Mouse (Mus musculus): ENCODE measurements around the gene Tmem119. TPM values are rescaled to one million over a fixed set of nuclear protein-coding genes. Genes with fewer than 3 reads are reported as not detected.

Tmem119 gene
- polyA plus RNA-seq, 1 experiment from 2014 or later: 15.8 TPM

GRCm38 (mm10) chr5:113776128-113776895 is 24.0 kb downstream of the Tmem119 start:
- Histone ChIP-seq H3K36me3 (peaks cover 46% of the 10 kb centered on the region), H3K27ac (replicated peaks) (no peak overlapping the region), H3K4me1 (peaks cover 9% of the 10 kb centered on the region), H3K9ac (no peak overlapping the region), H3K9me3 (no peaks in the 10 kb centered on the region), H3K4me3 (no peak overlapping the region), H3K27me3 (replicated peaks) (no peaks in the 10 kb centered on the region), H3K4me2 (no peak overlapping the region)
- WGBS: 90% methylated on average over 15 of the region's 15 CpGs
- no peak for ATAC-seq (ENCODE audit: extremely low read depth, insufficient number of reproducible peaks, low FRiP score, low TSS enrichment)

GRCm38 (mm10) chr5:113775585-113775984 is 24.7 kb downstream of the Tmem119 start:
- no peak for ATAC-seq (ENCODE audit: extremely low read depth, insufficient number of reproducible peaks, low FRiP score, low TSS enrichment)
- H3K27ac ChIP-seq (replicated peaks): no peak overlapping the region
- H3K9me3 ChIP-seq: no peaks in the 10 kb centered on the region
- peaks cover 46% of the 10 kb centered on the region for H3K36me3 ChIP-seq
- peaks cover 12% of the 10 kb centered on the region for H3K4me1 ChIP-seq
- H3K9ac ChIP-seq: no peak overlapping the region
- no peaks in the 10 kb centered on the region for H3K27me3 ChIP-seq (replicated peaks)
- H3K4me2 ChIP-seq: no peak overlapping the region
- WGBS: 87% methylated on average over 10 of the region's 10 CpGs
- H3K4me3 ChIP-seq: no peak overlapping the region

GRCm38 (mm10) chr5:113773664-113774063 is 26.7 kb downstream of the Tmem119 start:
- Histone ChIP-seq H3K4me2 (peak overlapping the region; percentile 99), H3K27me3 (replicated peaks) (no peaks in the 10 kb centered on the region), H3K4me1 (peaks cover 29% of the 10 kb centered on the region), H3K4me3 (peak overlapping the region; percentile 100), H3K36me3 (peaks cover 51% of the 10 kb centered on the region), H3K27ac (replicated peaks) (peak overlapping the region; percentile 94), H3K9ac (peak overlapping the region; percentile 88), H3K9me3 (no peaks in the 10 kb centered on the region)
- no peak for ATAC-seq (ENCODE audit: extremely low read depth, insufficient number of reproducible peaks, low FRiP score, low TSS enrichment)
- under 1% methylated on average over 7 of the region's 7 CpGs for WGBS

- Histone ChIP-seq H3K4me3 (peak overlapping the region; percentile 100), H3K9ac (peak overlapping the region; percentile 88), H3K4me1 (peaks cover 29% of the 10 kb centered on the region), H3K9me3 (no peaks in the 10 kb centered on the region), H3K4me2 (peak overlapping the region; percentile 99), H3K36me3 (peaks cover 51% of the 10 kb centered on the region), H3K27ac (replicated peaks) (peak overlapping the region; percentile 94), H3K27me3 (replicated peaks) (no peaks in the 10 kb centered on the region)
- 0 out of 2 replicates have a peak, but pooled peaks have one; percentile 1 for ATAC-seq (ENCODE audit: extremely low read depth, insufficient number of reproducible peaks, low FRiP score, low TSS enrichment)
- 2% methylated on average over 37 of the region's 38 CpGs for WGBS
Observed at GRCm38 (mm10) chr5:113772905-113773519, 27.3 kb downstream of the Tmem119 start.

GRCm38 (mm10) chr5:113772450-113772895 is 27.8 kb downstream of the Tmem119 start, which contains the start of the genes Sart3 and Iscu:
Sart3 (minus strand) TSS chr5:113772510.
Iscu (plus strand) TSS chr5:113772748.
- peaks cover 53% of the 10 kb centered on the region for H3K36me3 ChIP-seq

GRCm38 (mm10) chr5:113771213-113772162 is 28.8 kb downstream of the Tmem119 start:
- under 1% methylated on average over 94 of the region's 97 CpGs for WGBS
- H3K36me3 ChIP-seq: peaks cover 53% of the 10 kb centered on the region
- H3K4me1 ChIP-seq: peaks cover 32% of the 10 kb centered on the region
- H3K4me2 ChIP-seq: peak overlapping the region; percentile 99
- peak overlapping the region; percentile 100 for H3K4me3 ChIP-seq
- ATAC-seq (ENCODE audit: extremely low read depth, insufficient number of reproducible peaks, low FRiP score, low TSS enrichment): peak; percentile 71
- H3K9me3 ChIP-seq: no peaks in the 10 kb centered on the region
- peak overlapping the region; percentile 94 for H3K9ac ChIP-seq
- no peaks in the 10 kb centered on the region for H3K27me3 ChIP-seq (replicated peaks)
- peak overlapping the region; percentile 94 for H3K27ac ChIP-seq (replicated peaks)

More at GRCm38 (mm10) chr5:113772450-113772895, 27.8 kb downstream of the Tmem119 start, which contains the start of the genes Sart3 and Iscu:
- ATAC-seq (ENCODE audit: extremely low read depth, insufficient number of reproducible peaks, low FRiP score, low TSS enrichment): peak; percentile 86
- no peaks in the 10 kb centered on the region for H3K27me3 ChIP-seq (replicated peaks)
- peak within 1 kb of the TSS; percentile 100 for H3K4me3 ChIP-seq
- peak within 1 kb of the TSS; percentile 99 for H3K4me2 ChIP-seq
- H3K9me3 ChIP-seq: no peaks in the 10 kb centered on the region
- H3K4me1 ChIP-seq: peaks cover 29% of the 10 kb centered on the region
- 0% methylated on average over 49 of the region's 49 CpGs for WGBS
- H3K27ac ChIP-seq (replicated peaks): peak within 1 kb of the TSS; percentile 94
- peak within 1 kb of the TSS; percentile 94 for H3K9ac ChIP-seq

- Histone ChIP-seq H3K9me3 (no peaks in the 10 kb centered on the region), H3K4me1 (peaks cover 39% of the 10 kb centered on the region), H3K4me3 (no peak overlapping the region), H3K4me2 (no peak overlapping the region), H3K36me3 (peaks cover 43% of the 10 kb centered on the region), H3K27ac (replicated peaks) (no peak overlapping the region), H3K27me3 (replicated peaks) (no peaks in the 10 kb centered on the region), H3K9ac (no peak overlapping the region)
- WGBS: 83% methylated on average over 8 of the region's 8 CpGs
- no peak for ATAC-seq (ENCODE audit: extremely low read depth, insufficient number of reproducible peaks, low FRiP score, low TSS enrichment)
Observed at GRCm38 (mm10) chr5:113768806-113769205, 31.5 kb downstream of the Tmem119 start.

GRCm38 (mm10) chr5:113765641-113766526 is 34.4 kb downstream of the Tmem119 start:
- H3K36me3 ChIP-seq: peaks cover 72% of the 10 kb centered on the region
- ATAC-seq (ENCODE audit: extremely low read depth, insufficient number of reproducible peaks, low FRiP score, low TSS enrichment): no peak

GRCm38 (mm10) chr5:113764426-113764825 is 35.9 kb downstream of the Tmem119 start:
- 89% methylated on average over 7 of the region's 7 CpGs for WGBS
- H3K36me3 ChIP-seq: peaks cover 87% of the 10 kb centered on the region
- no peak overlapping the region for H3K4me3 ChIP-seq
- H3K27me3 ChIP-seq (replicated peaks): no peaks in the 10 kb centered on the region
- peaks cover 18% of the 10 kb centered on the region; the same call in 1 of the 2 replicates for H3K4me1 ChIP-seq
- H3K27ac ChIP-seq (replicated peaks): no peak overlapping the region
- H3K9ac ChIP-seq: no peak overlapping the region
- H3K4me2 ChIP-seq: no peak overlapping the region
- ATAC-seq (ENCODE audit: extremely low read depth, insufficient number of reproducible peaks, low FRiP score, low TSS enrichment): no peak
- no peaks in the 10 kb centered on the region for H3K9me3 ChIP-seq

More at GRCm38 (mm10) chr5:113765641-113766526, 34.4 kb downstream of the Tmem119 start:
- Histone ChIP-seq H3K27ac (replicated peaks) (no peak overlapping the region), H3K4me1 (peaks cover 32% of the 10 kb centered on the region), H3K27me3 (replicated peaks) (no peaks in the 10 kb centered on the region), H3K9me3 (no peaks in the 10 kb centered on the region), H3K4me2 (no peak overlapping the region), H3K9ac (no peak overlapping the region), H3K4me3 (no peak overlapping the region)
- WGBS: 82% methylated on average over 13 of the region's 13 CpGs

- no peak overlapping the region for H3K4me3 ChIP-seq
- peaks cover 87% of the 10 kb centered on the region for H3K36me3 ChIP-seq
- H3K9ac ChIP-seq: no peak overlapping the region
- WGBS: 94% methylated on average over 2 of the region's 2 CpGs
- H3K9me3 ChIP-seq: no peaks in the 10 kb centered on the region
- no peaks in the 10 kb centered on the region for H3K27me3 ChIP-seq (replicated peaks)
- no peak for ATAC-seq (ENCODE audit: extremely low read depth, insufficient number of reproducible peaks, low FRiP score, low TSS enrichment)
- H3K27ac ChIP-seq (replicated peaks): no peak overlapping the region
- peaks cover 10% of the 10 kb centered on the region; the same call in 1 of the 2 replicates for H3K4me1 ChIP-seq
- no peak overlapping the region for H3K4me2 ChIP-seq
Observed at GRCm38 (mm10) chr5:113761585-113761984, 38.7 kb downstream of the Tmem119 start.
